Mouse (Mus musculus) cerebellum, postnatal 36 days (tissue): ENCODE data around the gene Eng.

Source experiments
- DNase-seq, 2 experiments: peaks; one replicate each; pipeline ENCODE4 v3.0.0; 2021 to 2022; ENCODE audit warnings: mixed read lengths in 2 of 2

The Eng gene

DNA sequence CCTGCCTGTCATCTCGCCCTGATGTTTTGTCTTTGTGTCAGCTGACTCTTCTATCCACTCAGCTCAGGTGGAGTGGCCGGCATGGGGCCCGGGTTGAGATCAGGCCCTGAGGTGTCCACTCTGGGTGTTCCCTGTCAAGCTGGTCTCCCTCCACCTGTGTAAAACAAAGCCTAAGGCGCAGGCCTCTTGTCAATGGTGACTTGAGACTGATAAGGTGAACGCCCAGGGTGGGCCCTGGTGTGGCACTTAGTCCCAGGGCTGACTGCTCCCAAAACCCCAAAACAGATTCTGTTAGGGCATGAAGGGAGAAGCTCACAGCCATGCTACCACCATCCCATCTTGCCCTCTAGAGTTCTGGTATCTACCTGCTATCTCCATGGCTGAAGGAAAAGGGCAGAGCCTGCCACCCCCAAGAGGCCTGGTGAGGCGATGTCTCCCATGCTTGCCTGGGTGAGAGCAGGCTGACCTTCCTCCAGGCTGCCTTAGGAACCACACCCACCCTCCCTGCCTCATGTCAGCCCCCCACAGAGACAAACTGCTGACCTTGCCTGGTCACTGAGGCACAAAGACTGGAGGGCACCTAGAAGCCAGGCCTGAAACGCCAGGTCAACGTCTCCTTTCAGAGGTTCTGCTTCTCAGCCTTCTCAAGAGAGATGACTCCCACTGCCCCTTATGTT, 1.5 kb upstream of the Eng start:
- DNase-seq: no peak

- DNase-seq: no peak
These were observed 748 bp upstream of the Eng start for GRCm38 (mm10) chr2:32645647-32646046.

- no peak for DNase-seq
These were observed 971 bp downstream of the Eng start for GRCm38 (mm10) chr2:32647366-32647765.

- no peak for DNase-seq
These were observed 7.4 kb downstream of the Eng start for GRCm38 (mm10) chr2:32653764-32654163.

DNA sequence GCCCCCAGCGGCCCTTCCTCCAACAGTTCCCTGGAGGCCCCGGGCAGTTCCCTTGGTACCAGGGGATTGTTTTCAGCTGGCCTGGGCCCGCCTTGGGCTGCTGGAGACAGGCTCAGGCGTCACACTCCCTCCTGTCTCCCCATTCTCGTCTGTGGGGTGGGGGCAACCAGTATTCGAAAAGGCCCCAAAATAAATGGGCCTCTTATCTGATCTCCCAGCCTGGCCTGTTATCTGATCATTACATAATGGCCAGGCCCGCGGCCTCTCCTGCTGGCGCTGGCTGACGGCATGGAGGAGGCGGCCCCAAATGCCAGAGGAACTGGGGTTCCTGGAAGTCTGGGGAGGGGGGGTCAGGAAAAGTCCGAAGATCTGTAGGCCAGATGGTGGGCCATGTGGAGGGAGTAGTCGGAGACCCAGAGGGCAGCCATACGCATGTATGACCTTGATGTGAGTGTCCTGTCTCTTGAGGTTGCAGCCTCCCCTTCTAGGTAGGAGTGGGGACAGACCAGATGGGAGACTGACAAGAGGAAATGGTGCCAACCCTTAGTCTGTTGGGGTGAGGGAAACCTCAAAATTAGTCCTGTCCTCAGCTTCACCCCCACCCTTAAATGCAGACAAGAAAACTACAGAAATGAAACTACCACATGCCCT, 8.5 kb downstream of the Eng start:
- DNase-seq: no peak

DNA sequence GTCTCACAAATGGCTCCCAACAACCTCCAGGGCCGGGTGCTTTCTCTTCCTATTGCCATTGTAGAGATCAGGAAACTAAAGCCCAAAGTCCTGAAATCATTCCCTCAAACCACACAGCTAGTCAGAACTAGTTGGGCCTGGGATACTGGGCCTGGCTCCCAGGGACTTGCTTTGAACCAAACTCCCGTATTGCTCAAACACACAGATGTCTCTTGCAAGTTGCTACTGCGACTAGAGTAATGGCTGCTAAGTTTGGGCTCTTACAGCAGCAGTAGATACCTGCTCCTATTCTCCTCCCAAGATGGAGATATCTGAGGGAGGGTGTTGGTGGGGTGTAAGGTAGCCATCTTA, 9.0 kb downstream of the Eng start:
- DNase-seq: no peak

- no peak for DNase-seq
These were observed 9.4 kb downstream of the Eng start for GRCm38 (mm10) chr2:32655826-32656225.

- DNase-seq: no peak
These were observed 12.5 kb downstream of the Eng start for GRCm38 (mm10) chr2:32658873-32659272.

DNA sequence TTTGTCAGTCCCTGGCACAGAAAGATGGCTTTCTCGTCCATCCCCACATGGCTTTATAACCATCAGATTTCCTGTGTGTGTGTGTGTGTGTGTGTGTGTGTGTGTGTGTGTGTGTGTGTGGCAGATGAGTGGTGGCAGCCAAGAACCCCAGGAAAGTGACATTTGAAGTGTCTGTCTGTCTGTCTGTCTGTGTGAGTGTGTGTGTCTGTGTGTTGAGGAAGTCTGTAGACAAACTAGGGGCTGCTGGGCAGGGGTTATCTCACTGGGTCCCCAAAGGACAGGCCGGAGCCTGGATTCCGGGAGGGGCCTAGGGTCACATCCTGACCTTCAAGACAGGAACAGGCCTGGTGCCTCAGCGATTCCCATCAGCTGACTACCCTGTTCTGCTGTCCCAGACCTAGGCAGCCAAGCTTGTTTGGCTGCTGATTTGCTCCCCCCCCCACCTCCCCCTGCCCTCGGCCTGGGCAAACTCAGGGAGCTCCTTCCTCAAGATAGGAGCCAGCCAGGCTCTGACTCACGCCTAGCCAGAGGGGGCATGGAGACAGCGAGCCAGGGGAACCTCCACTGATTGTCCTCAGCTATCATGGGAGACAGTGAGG, 15.2 kb downstream of the Eng start:
- no peak for DNase-seq

GRCm38 (mm10) chr2:32662291-32662690, 15.9 kb downstream of the Eng start:
- no peak for DNase-seq

GRCm38 (mm10) chr2:32665345-32665744, 18.9 kb downstream of the Eng start:
- DNase-seq: no peak

GRCm38 (mm10) chr2:32665853-32666252, 19.5 kb downstream of the Eng start:
- DNase-seq: no peak

- DNase-seq: no peak
These were observed 21.4 kb downstream of the Eng start for GRCm38 (mm10) chr2:32667775-32668174.

GRCm38 (mm10) chr2:32668176-32668575, 21.8 kb downstream of the Eng start:
- no peak for DNase-seq

DNA sequence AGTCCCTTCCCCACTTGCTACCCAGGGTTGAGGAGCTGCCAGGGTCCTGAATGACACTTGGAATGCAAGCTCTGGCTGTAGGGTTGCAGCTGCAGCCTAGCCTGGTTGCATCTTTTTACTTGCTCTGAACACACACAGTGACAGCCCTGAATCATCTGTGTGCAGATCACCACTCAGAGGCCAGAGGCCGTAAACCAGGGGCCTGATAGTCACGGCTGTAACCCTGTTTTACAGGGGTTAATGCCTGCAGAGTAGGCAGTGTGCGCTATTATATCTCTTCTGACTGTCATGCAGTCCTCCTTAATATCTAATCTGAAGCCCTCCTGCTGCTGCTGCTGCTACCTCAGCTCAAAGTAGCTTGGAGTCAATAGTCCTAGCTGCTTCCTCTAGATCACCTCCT, 23.5 kb downstream of the Eng start:
- DNase-seq: no peak

DNA sequence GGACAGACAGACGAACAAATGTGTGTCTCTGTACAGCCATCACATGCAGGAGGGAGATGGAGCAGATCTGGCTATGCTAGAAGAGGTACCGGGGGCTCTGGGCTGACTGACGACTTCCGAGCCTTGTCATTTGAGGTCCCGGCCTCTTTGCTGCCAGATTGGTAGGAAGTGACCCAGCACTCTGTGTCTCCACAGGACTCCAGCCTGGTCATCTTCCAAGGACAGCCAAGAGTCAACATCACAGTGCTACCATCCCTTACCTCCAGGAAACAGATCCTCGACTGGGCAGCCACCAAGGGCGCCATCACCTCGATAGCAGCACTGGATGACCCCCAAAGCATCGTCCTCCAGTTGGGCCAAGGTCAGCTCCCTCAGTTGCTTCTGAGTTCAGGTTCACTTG, 24.8 kb downstream of the Eng start:
- no peak for DNase-seq

- DNase-seq: no peak
These were observed 25.7 kb downstream of the Eng start for GRCm38 (mm10) chr2:32671907-32672595.

DNA sequence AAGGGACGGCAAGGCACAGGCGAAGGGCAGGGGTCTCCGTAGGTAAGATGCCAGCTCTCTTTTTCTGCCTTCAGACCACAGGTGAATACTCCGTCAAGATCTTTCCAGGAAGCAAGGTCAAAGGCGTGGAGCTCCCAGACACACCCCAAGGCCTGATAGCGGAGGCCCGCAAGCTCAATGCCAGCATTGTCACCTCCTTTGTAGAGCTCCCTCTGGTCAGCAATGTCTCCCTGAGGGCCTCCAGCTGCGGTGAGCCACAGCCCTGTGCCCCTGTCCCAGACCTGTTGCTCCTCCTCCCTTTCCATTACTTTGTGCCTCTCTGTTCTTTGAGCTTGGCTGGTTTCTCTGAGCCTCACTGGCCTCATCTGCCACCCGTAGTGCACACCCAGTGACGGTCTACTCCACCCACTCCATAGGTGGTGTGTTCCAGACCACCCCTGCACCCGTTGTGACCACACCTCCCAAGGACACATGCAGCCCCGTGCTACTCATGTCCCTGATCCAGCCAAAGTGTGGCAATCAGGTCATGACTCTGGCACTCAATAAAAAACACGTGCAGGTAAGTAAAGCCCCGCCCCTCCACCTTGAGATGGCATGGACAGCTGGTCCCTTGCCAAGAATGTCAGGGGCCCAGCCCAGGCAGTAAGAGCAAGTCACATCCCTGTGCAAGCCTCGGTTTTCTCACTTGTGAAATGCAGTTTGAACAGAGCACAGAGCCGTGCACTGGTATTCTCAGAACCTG, 27.0 kb downstream of the Eng start:
- no peak for DNase-seq

DNA sequence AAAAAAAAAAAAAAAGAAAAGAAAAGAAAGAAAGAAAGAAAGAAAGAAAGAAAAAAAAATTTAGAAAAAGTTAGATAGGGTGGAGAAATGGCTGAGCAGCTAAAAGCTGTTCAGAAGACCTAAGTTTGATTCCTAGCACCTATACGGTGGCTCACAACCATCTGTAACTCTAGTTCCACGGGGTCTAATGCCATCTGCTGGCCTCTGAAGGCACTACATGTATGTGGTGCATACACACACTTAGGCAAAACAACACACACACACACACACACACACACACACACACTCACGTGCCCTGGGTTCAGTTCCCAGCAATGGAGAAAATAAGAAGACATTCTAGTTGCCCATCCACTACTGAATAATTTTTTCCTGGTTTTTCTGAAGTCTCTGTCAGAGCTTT, 30.4 kb downstream of the Eng start:
- no peak for DNase-seq

- no peak for DNase-seq
These were observed 31.3 kb downstream of the Eng start for GRCm38 (mm10) chr2:32677683-32678082.

DNA sequence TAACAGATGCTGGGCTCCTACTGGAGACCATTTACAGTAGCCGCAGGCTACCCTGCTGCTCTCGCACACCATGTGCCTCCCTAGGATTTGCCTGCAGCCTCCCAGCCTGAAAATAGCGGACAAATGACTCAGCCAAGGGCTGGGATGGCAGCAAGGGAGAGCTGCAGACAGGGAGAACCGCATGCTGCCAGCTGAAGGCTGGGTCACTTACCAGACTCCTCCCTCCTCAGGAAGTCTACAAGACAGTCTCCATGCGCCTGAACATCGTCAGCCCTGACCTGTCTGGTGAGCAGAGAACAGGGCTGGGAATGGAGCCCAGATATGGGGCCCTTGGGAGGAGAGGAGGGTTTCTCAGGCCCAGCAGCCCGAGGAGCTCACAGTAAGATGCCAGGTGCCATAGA, 33.7 kb downstream of the Eng start:
- DNase-seq: no peak

DNA sequence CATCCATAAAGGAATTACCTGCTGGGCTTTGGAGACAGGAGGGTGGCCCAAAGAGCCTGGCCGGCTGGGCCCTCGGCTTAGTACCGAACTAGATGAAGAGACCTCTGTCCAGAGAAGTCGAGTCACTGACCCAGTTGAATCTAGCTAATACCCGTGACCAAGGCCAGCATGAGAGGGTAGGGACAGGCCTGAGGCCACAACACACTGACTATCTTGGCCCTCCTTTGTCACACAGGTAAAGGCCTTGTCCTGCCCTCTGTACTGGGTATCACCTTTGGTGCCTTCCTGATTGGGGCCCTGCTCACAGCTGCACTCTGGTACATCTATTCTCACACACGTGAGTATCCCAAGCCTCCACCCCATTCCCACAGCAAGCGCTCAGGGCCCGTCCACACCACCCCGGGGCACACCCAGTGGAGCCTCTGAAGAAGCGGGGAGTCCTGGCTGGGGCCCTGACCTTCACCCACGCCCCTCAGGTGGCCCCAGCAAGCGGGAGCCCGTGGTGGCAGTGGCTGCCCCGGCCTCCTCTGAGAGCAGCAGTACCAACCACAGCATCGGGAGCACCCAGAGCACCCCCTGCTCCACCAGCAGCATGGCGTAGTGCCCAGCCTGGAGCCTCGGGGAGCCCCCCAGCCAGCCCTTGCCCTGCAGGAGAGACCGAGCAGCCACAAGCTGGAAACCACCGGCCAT, 34.7 kb downstream of the Eng start:
- DNase-seq: no peak

GRCm38 (mm10) chr2:32681754-32682153, 35.4 kb downstream of the Eng start:
- no peak for DNase-seq
